Comparison of ENCODE assay signal across 23 mouse cellular contexts in genomic region chr7:97298943-97299342, GRCm38 (mm10). TPM values are rescaled to one million over a fixed set of nuclear protein-coding genes. Genes with fewer than 3 reads are reported as not detected.
A peak's percentile ranks its signal among the peaks of the same experiment; 100 is the strongest.
DNase-seq lines count a peak whose midpoint lies in the region.
"Had no signal": no experiment of that assay in that cellular context is flagged by ENCODE, and none has a peak within 500 bp of the region (broad histone marks: within the 10 kb centered on the region; RNA-seq: fewer than 3 reads in every experiment).

No protein-coding gene starts in this region.

- H3K4me1 ChIP-seq in heart, embryonic 10.5 days = no peaks in the 10 kb centered on the region; the same call in 1 of the 2 replicates
- H3K4me1 ChIP-seq: embryonic facial prominence, embryonic 10.5 days; embryonic facial prominence, embryonic 12.5 days; forebrain, embryonic 13.5 days; forebrain, embryonic 15.5 days had no signal

- no peak overlapping the region for H3K4me3 ChIP-seq in heart, embryonic 10.5 days
- H3K4me3 ChIP-seq: embryonic facial prominence, embryonic 10.5 days; embryonic facial prominence, embryonic 12.5 days; forebrain, embryonic 13.5 days; forebrain, embryonic 15.5 days had no signal

- peaks cover 44% of the 10 kb centered on the region for H3K36me3 ChIP-seq in heart, embryonic 10.5 days

- 84% methylated on average over 6 of the region's 6 CpGs for WGBS in heart, embryonic 10.5 days

- H3K27ac ChIP-seq in heart, embryonic 10.5 days = no peak overlapping the region
- H3K27ac ChIP-seq: embryonic facial prominence, embryonic 10.5 days; embryonic facial prominence, embryonic 12.5 days; forebrain, embryonic 13.5 days; forebrain, embryonic 15.5 days had no signal

- DNase-seq in embryo, embryonic 10 days (ENCODE audit: low spot score) = peak; percentile 1
- DNase-seq in embryo, embryonic 11 days = no peak
- DNase-seq in heart, embryonic 10.5 days (ENCODE audit: low spot score) = peak; percentile 55
- no peak for DNase-seq in heart, adult 9 months (ENCODE audit: low spot score in 2 of 2)
- DNase-seq in layer of hippocampus, adult 11-12 months (ENCODE audit: low spot score) = peak; percentile 2
- no peak for DNase-seq in layer of hippocampus, postnatal 10 days (ENCODE audit: low spot score in 2 of 2)
- peak; percentile 1 for DNase-seq in urinary bladder, postnatal 14 days (ENCODE audit: low spot score)
- DNase-seq in urinary bladder, postnatal 36 days (ENCODE audit: low spot score in 2 of 2) = no peak
- DNase-seq: adrenal gland, adult 8-10 months; adrenal gland, postnatal 14 days; adrenal gland, postnatal 36 days; B cell, adult 2 months; cerebellum, adult 11-12 months; cerebellum, adult 2 months; cerebellum, adult 9-10 months; cerebellum, postnatal 10 days had no signal

- no peaks in the 10 kb centered on the region for H3K27me3 ChIP-seq in heart, embryonic 10.5 days (ENCODE audit: insufficient read depth, poor library complexity, severe bottlenecking)
- H3K27me3 ChIP-seq: CH12.LX; embryonic facial prominence, embryonic 12.5 days; forebrain, embryonic 13.5 days; forebrain, embryonic 15.5 days; Patski had no signal

- no peaks in the 10 kb centered on the region for H3K9me3 ChIP-seq in heart, embryonic 10.5 days
- H3K9me3 ChIP-seq: embryonic facial prominence, embryonic 10.5 days; embryonic facial prominence, embryonic 12.5 days; forebrain, embryonic 13.5 days; forebrain, embryonic 15.5 days; G1E had no signal

RNA-seq across cellular contexts. Expression of gene Usp35, which starts 32.9 kb away (rescaled TPM):
- 1.1 and 2.3 TPM in 2 replicates for polyA plus RNA-seq in heart, embryonic 10.5 days (2016; fragmentation: Nextera tagmentation; extraction: Ambion mirVana)
- 10 to 100 TPM; 10.8 to 14.0 TPM for total RNA-seq in layer of hippocampus, postnatal 10 days (2021)

RNA-seq across cellular contexts. Expression of gene Kctd21, which starts 33.2 kb away (rescaled TPM):
- polyA plus RNA-seq in heart, embryonic 10.5 days (2016; fragmentation: Nextera tagmentation; extraction: Ambion mirVana) = 4.1 and 4.6 TPM in 2 replicates
- total RNA-seq in layer of hippocampus, postnatal 10 days (2021) = 1 to 10 TPM; 6.9 to 8.9 TPM

Comparison
In these comparisons a context has a peak if more than half of its experiments do, and no peak if none do; other contexts are left out.
1. DNase-seq: peak in embryo, embryonic 10 days (single experiment), heart, embryonic 10.5 days (single experiment), layer of hippocampus, adult 11-12 months (single experiment) and urinary bladder, postnatal 14 days (single experiment); none in embryo, embryonic 11 days (single experiment), heart, adult 9 months (0 of 2), layer of hippocampus, postnatal 10 days (0 of 2) and urinary bladder, postnatal 36 days (0 of 2).